Mouse (Mus musculus) E14TG2a.4 (cell line): Measurements from ENCODE around the gene Cep19.
A peak's percentile ranks its signal among the peaks of the same experiment; 100 is the strongest.

Experiments
- H3K27me3 ChIP-seq: 2 replicates; pipeline ENCODE4 v1.6.1; 2014; ENCODE audit warnings: low read length, control low read depth; ENCODE audit not compliant: insufficient read depth
- H3K36me3 ChIP-seq: 2 replicates; pipeline ENCODE4 v1.6.1; 2014; ENCODE audit warnings: low read length, control low read depth; ENCODE audit not compliant: insufficient read depth
- H3K4me1 ChIP-seq: replicated peaks from 2 replicates; pipeline ENCODE4 v1.6.1; 2014; ENCODE audit warnings: low read depth, low read length, control low read depth
- H3K4me3 ChIP-seq: replicated peaks from 2 replicates; pipeline ENCODE4 v1.5.1; 2014; ENCODE audit warnings: mild to moderate bottlenecking, low read length
- H3K9me3 ChIP-seq: 2 replicates; pipeline ENCODE4 v1.6.1; 2014; ENCODE audit warnings: low read length, control low read depth
- CTCF ChIP-seq: conservative IDR thresholded peaks from 2 replicates; pipeline ENCODE4 v1.5.1; 2014; ENCODE audit warnings: low read length
- NANOG ChIP-seq: IDR thresholded peaks from 2 replicates; pipeline ENCODE4 v1.6.1; 2014; ENCODE audit warnings: borderline replicate concordance, low read length, mixed read lengths
- POU5F1 ChIP-seq: IDR thresholded peaks from 2 replicates; pipeline ENCODE4 v1.6.1; 2014; ENCODE audit warnings: low read length, borderline replicate concordance

Gene Cep19

DNA sequence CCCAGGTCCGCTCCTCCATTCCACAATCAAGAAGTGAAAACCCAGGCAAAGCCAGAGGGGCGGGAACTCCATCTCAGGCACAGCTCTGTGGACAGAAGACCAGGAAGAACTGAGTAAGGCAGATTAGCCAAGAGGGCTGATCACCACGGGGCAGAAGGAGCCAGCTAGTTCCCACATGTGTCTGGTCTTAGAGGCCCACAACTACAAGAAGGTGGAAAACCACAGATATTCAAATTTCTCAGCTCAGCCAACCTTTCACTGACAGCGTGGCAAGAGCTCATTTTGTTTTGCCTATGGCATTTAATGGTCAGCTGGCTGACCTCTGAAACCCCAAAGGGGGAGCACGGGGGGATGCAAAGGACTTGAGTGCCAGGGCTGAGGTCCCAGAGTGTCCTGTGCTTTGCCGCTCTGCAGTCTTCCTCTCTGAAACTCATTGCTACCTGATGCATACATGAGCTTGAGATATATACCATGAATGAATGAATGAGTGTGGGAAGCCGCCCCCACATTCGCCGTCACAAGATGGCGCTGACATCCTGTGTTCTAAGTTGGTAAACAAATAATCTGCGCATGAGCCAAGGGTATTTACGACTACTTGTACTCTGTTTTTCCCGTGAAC is 48.1 kb downstream of the Cep19 start:
- TF ChIP-seq POU5F1 (no peak), CTCF (no peak), NANOG (no peak)
- peak overlapping the region; percentile 32; the same call in 1 of the 2 replicates for H3K4me3 ChIP-seq
- H3K4me1 ChIP-seq: peaks cover 13% of the 10 kb centered on the region; the same call in 1 of the 2 replicates
- H3K27me3 ChIP-seq: no peaks in the 10 kb centered on the region
- peaks cover 17% of the 10 kb centered on the region; the same call in 1 of the 2 replicates for H3K36me3 ChIP-seq
- H3K9me3 ChIP-seq: peaks cover 45% of the 10 kb centered on the region

DNA sequence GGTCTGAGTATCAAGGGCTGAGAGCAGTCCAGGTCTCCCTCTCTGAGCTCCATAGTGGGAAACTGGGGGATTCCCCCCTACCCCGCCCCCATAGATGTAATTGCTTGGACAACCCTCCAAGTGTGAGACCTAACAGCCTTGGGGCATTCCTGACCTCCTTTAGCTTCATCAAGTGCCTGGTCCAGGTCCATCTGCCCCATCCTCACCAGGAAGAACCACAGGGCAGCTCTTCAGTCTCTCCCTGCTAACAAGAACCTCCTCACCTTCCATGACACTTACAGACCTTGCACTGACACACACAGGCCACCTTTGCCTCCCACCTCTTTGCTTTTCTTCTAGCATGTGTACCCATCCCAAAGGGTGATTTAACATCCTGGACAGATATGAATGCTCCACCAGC is 54.4 kb downstream of the Cep19 start:
- Histone ChIP-seq H3K9me3 (peaks cover 13% of the 10 kb centered on the region; the same call in 1 of the 2 replicates), H3K36me3 (peaks cover 2% of the 10 kb centered on the region; the same call in 1 of the 2 replicates), H3K4me3 (no peak overlapping the region), H3K27me3 (no peaks in the 10 kb centered on the region), H3K4me1 (peaks cover 7% of the 10 kb centered on the region; the same call in 1 of the 2 replicates)
- TF ChIP-seq POU5F1: no peak
- TF ChIP-seq NANOG: no peak
- no peak for TF ChIP-seq CTCF

DNA sequence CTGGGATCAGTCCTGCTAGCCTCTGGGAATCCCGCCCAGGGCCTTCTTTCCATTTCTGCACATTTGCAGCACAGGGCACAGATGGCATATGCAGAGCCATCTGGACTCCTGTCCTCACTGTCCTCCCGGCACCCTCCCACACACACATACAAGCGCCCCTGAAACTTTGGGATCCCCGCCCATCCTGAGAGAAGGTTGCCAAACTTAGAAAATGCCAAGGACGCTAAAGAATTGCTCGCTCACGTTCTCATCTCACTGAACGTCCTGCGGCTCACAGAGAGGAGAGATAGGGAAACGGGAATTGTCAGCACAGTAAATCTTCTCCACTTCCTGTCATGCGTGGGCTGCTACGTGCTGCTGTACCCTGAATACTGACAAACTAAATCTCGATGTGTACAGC is 54.8 kb downstream of the Cep19 start:
- Histone ChIP-seq H3K36me3 (peaks cover 2% of the 10 kb centered on the region; the same call in 1 of the 2 replicates), H3K27me3 (no peaks in the 10 kb centered on the region), H3K4me3 (no peak overlapping the region), H3K9me3 (peaks cover 13% of the 10 kb centered on the region; the same call in 1 of the 2 replicates), H3K4me1 (peaks cover 7% of the 10 kb centered on the region; the same call in 1 of the 2 replicates)
- TF ChIP-seq POU5F1 (no peak), NANOG (no peak), CTCF (no peak)

DNA sequence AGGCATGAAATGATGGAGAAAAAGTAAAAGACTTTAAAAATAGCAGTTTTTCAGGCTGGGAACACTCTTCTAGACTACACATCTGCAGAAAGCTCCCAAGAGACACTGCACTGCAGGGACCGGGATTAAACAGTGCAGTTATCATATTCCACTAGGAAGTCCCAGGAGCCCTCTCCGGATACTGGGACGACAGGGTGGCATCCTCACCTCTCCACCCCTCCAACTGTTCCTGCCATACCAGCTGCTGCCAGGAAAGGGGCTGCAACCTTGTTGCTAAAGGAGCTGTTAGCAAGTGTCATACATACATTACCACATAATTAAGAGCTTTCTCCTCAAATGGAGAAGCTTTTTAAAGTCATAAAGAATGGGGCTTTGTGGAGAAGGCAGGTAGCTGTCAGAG is 57.1 kb downstream of the Cep19 start:
- TF ChIP-seq CTCF (no peak), NANOG (no peak), POU5F1 (no peak)
- H3K4me3 ChIP-seq: no peak overlapping the region
- H3K4me1 ChIP-seq: peaks cover 7% of the 10 kb centered on the region; the same call in 1 of the 2 replicates

DNA sequence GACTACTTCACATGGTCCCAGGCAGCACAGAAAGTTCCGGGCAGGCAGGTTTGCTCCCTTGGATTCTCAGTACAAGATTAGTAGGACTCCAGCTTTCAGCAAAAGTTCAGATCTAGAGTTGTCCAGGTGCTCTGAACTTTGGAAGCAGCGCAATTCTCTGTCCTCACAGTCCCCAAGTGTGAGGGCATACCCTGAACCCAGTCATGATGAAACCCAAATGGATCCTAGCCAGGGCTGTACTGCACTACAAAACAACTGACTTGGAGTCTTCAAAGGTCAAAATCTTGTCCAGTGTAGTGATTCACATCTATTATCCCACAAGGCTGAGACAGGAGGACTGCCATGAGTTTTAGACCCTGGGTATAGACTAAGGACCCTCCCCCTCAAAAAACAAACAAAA is 57.8 kb downstream of the Cep19 start:
- peaks cover 7% of the 10 kb centered on the region; the same call in 1 of the 2 replicates for H3K4me1 ChIP-seq
- no peak for TF ChIP-seq NANOG
- TF ChIP-seq POU5F1: no peak
- TF ChIP-seq CTCF: no peak
- peaks cover 2% of the 10 kb centered on the region; the same call in 1 of the 2 replicates for H3K36me3 ChIP-seq

More for the DNA sequence above, 57.1 kb downstream of the Cep19 start:
- peaks cover 13% of the 10 kb centered on the region; the same call in 1 of the 2 replicates for H3K9me3 ChIP-seq
- H3K27me3 ChIP-seq: no peaks in the 10 kb centered on the region
- H3K36me3 ChIP-seq: peaks cover 2% of the 10 kb centered on the region; the same call in 1 of the 2 replicates

More for the DNA sequence above, 57.8 kb downstream of the Cep19 start:
- no peak overlapping the region for H3K4me3 ChIP-seq
- peaks cover 13% of the 10 kb centered on the region; the same call in 1 of the 2 replicates for H3K9me3 ChIP-seq
- no peaks in the 10 kb centered on the region for H3K27me3 ChIP-seq
